Mouse (Mus musculus) forebrain, postnatal 0 days (tissue): ENCODE measurements around the gene Lck. TPM values are rescaled to one million over a fixed set of nuclear protein-coding genes. Genes with fewer than 3 reads are reported as not detected.

Experiments used
- ATAC-seq: fragments of 200-750 bp; cut with Nextera tagmentation; 2 replicates; pipeline ENCODE4 v1.8.0; 2017; ENCODE audit warnings: mild to moderate bottlenecking, moderate library complexity
- DNase-seq: peaks from one replicate; pipeline ENCODE4 v3.0.0-alpha.2; 2015
- H3K27ac ChIP-seq: fragments of 300-500 bp; sonication (generic); 2 replicates; pipeline ENCODE4 v1.5.1; 2014; ENCODE audit warnings: low read depth, mild to moderate bottlenecking, antibody characterized with exemption, low read length, moderate library complexity, mixed read lengths
- H3K27me3 ChIP-seq: fragments of 300-500 bp; sonication (generic); 2 replicates; pipeline ENCODE4 v1.6.1; 2014; ENCODE audit warnings: mild to moderate bottlenecking, low read length, mixed read lengths; ENCODE audit not compliant: insufficient read depth
- H3K36me3 ChIP-seq: fragments of 300-500 bp; sonication (generic); 2 replicates; pipeline ENCODE4 v1.6.1; 2014; ENCODE audit warnings: mild to moderate bottlenecking, moderate library complexity; ENCODE audit not compliant: insufficient read depth
- H3K4me1 ChIP-seq: fragments of 300-500 bp; sonication (generic); 2 replicates; pipeline ENCODE4 v1.6.1; 2014; ENCODE audit warnings: antibody characterized with exemption; ENCODE audit not compliant: insufficient read depth
- H3K4me2 ChIP-seq: fragments of 300-500 bp; sonication (generic); 2 replicates; pipeline ENCODE4 v1.6.1; 2014; ENCODE audit warnings: low read depth, mild to moderate bottlenecking, moderate library complexity
- H3K4me3 ChIP-seq: fragments of 300-500 bp; sonication (generic); 2 replicates; pipeline ENCODE4 v1.5.1; 2014; ENCODE audit warnings: low read depth, low read length, mixed read lengths
- H3K9ac ChIP-seq: fragments of 300-500 bp; sonication (generic); 2 replicates; pipeline ENCODE4 v1.6.1; 2014; ENCODE audit warnings: mild to moderate bottlenecking
- H3K9me3 ChIP-seq: fragments of 300-500 bp; sonication (generic); 2 replicates; pipeline ENCODE4 v1.6.1; 2016; ENCODE audit warnings: low read length
- CTCF ChIP-seq: sonication (generic); IDR thresholded peaks from 2 replicates; pipeline ENCODE4 v1.5.1; 2016; ENCODE audit warnings: antibody characterized with exemption, control low read depth, low read depth
- WGBS: fragments of 180-500 bp; shearing (Covaris S2); extraction: QIAGEN DNeasy Blood & Tissue Kit; methylation state at CpG from one replicate; pipeline ENCODE4 v1.1.7; 2014; 5-methylcytosine and 5-hydroxymethylcytosine counted together
- polyA plus RNA-seq: library from polyadenylated mRNA; unstranded; fragments of >200 nt; fragmentation: Nextera tagmentation; extraction: Ambion mirVana; gene quantifications from 2 replicates; pipeline ENCODE4 v1.2.1, GENCODE M21; 2015
- total RNA-seq: library from RNA; depleted of rRNA; stranded (reverse); fragments of >200 nt; gene quantifications from 2 replicates; pipeline ENCODE4 v1.2.3, GENCODE M21; 2014

Lck gene
- total and polyA plus RNA-seq, 2 experiments from 2014 or later = 15.3 to 17.0 TPM

- no peak overlapping the region for H3K4me3 ChIP-seq
- H3K9ac ChIP-seq = no peak overlapping the region
- DNase-seq (no peak), ATAC-seq (no peak)
- peaks cover 5% of the 10 kb centered on the region for H3K36me3 ChIP-seq
- whole genome bisulfite sequencing = 85% methylated on average over 9 of the region's 9 CpGs
- H3K9me3 ChIP-seq = no peaks in the 10 kb centered on the region
- no peak overlapping the region for H3K27ac ChIP-seq
- no peak for TF ChIP-seq CTCF
- H3K4me1 ChIP-seq = no peaks in the 10 kb centered on the region
- peak overlapping the region; percentile 60; the same call in 1 of the 2 replicates for H3K4me2 ChIP-seq
- H3K27me3 ChIP-seq = no peaks in the 10 kb centered on the region
Measured at GRCm38 (mm10) chr4:129585773-129586172, 12.3 kb upstream of the Lck start.

GRCm38 (mm10) chr4:129584884-129585608 is 11.6 kb upstream of the Lck start:
- H3K27ac ChIP-seq = peak overlapping the region; percentile 36; the same call in 1 of the 2 replicates
- ATAC-seq (peak; percentile 75), DNase-seq (peak; percentile 72)
- H3K4me3 ChIP-seq = peak overlapping the region; percentile 33
- H3K27me3 ChIP-seq = no peaks in the 10 kb centered on the region
- H3K9ac ChIP-seq = peak overlapping the region; percentile 31
- H3K4me2 ChIP-seq = peak overlapping the region; percentile 60
- no peaks in the 10 kb centered on the region for H3K36me3 ChIP-seq
- TF ChIP-seq CTCF = peak; percentile 69
- H3K4me1 ChIP-seq = no peaks in the 10 kb centered on the region
- no peaks in the 10 kb centered on the region for H3K9me3 ChIP-seq
- 2% methylated on average over 36 of the region's 36 CpGs for WGBS

- Histone ChIP-seq H3K4me1 (no peaks in the 10 kb centered on the region), H3K4me3 (peak overlapping the region; percentile 33; the same call in 1 of the 2 replicates), H3K9ac (no peak overlapping the region), H3K36me3 (no peaks in the 10 kb centered on the region), H3K27me3 (no peaks in the 10 kb centered on the region), H3K4me2 (peak overlapping the region; percentile 60), H3K27ac (no peak overlapping the region), H3K9me3 (no peaks in the 10 kb centered on the region)
- no peak for DNase-seq
- no peak for ATAC-seq
- 61% methylated on average over 1 of the region's 1 CpGs for WGBS
- no peak for TF ChIP-seq CTCF
Measured at GRCm38 (mm10) chr4:129584370-129584769, 10.9 kb upstream of the Lck start.

- no peak overlapping the region for H3K4me2 ChIP-seq
- no peaks in the 10 kb centered on the region for H3K36me3 ChIP-seq
- no peak overlapping the region for H3K4me3 ChIP-seq
- H3K9me3 ChIP-seq = no peaks in the 10 kb centered on the region
- no peak overlapping the region for H3K27ac ChIP-seq
- TF ChIP-seq CTCF = no peak
- H3K9ac ChIP-seq = no peak overlapping the region
- H3K27me3 ChIP-seq = no peaks in the 10 kb centered on the region
- ATAC-seq (no peak), DNase-seq (no peak)
- no peaks in the 10 kb centered on the region for H3K4me1 ChIP-seq
- WGBS = 81% methylated on average over 1 of the region's 1 CpGs
Measured at GRCm38 (mm10) chr4:129582251-129582650, 8.8 kb upstream of the Lck start.

- Histone ChIP-seq H3K4me2 (no peak overlapping the region), H3K9ac (no peak overlapping the region), H3K27me3 (no peaks in the 10 kb centered on the region), H3K27ac (no peak overlapping the region), H3K9me3 (no peaks in the 10 kb centered on the region), H3K4me1 (no peaks in the 10 kb centered on the region), H3K36me3 (no peaks in the 10 kb centered on the region), H3K4me3 (no peak overlapping the region)
- no peak for TF ChIP-seq CTCF
- DNase-seq = peak; percentile 36
- no peak for ATAC-seq
- 62% methylated on average over 7 of the region's 7 CpGs for WGBS
Measured at GRCm38 (mm10) chr4:129580347-129580746, 6.9 kb upstream of the Lck start.

GRCm38 (mm10) chr4:129578466-129578865 is 5.0 kb upstream of the Lck start, which contains the start of gene Fam167b:
Gene Fam167b (minus strand): TSS chr4:129578549.
- no peak within 1 kb of the TSS for H3K4me2 ChIP-seq
- no peak within 1 kb of the TSS for H3K4me3 ChIP-seq
- no peak within 1 kb of the TSS for H3K9ac ChIP-seq
- no peaks in the 10 kb centered on the region for H3K36me3 ChIP-seq
- no peaks in the 10 kb centered on the region for H3K4me1 ChIP-seq
- H3K9me3 ChIP-seq = no peaks in the 10 kb centered on the region
- no peaks in the 10 kb centered on the region for H3K27me3 ChIP-seq
- no peak for TF ChIP-seq CTCF
- H3K27ac ChIP-seq = no peak within 1 kb of the TSS
- 95% methylated on average over 5 of the region's 5 CpGs for WGBS
- ATAC-seq = no peak
- no peak for DNase-seq

- H3K9me3 ChIP-seq = no peaks in the 10 kb centered on the region
- no peak overlapping the region for H3K4me2 ChIP-seq
- H3K36me3 ChIP-seq = no peaks in the 10 kb centered on the region
- WGBS = 87% methylated on average over 7 of the region's 7 CpGs
- H3K4me1 ChIP-seq = no peaks in the 10 kb centered on the region
- no peaks in the 10 kb centered on the region for H3K27me3 ChIP-seq
- DNase-seq (no peak), ATAC-seq (no peak)
- H3K27ac ChIP-seq = no peak overlapping the region
- H3K4me3 ChIP-seq = no peak overlapping the region
- H3K9ac ChIP-seq = no peak overlapping the region
- TF ChIP-seq CTCF = no peak
Measured at GRCm38 (mm10) chr4:129577688-129578087, 4.2 kb upstream of the Lck start.
